Mouse (Mus musculus) CH12.LX (cell line): ENCODE results near the gene Plxdc1. TPM values are rescaled to one million over a fixed set of nuclear protein-coding genes. Genes with fewer than 3 reads are reported as not detected.
A peak's percentile ranks its signal among the peaks of the same experiment; 100 is the strongest.

Source experiments
- DNase-seq: peaks from one replicate; pipeline ENCODE4 v3.0.0-alpha.2; 2013; ENCODE audit errors: extremely low read depth
- H3K27ac ChIP-seq: 2 replicates; pipeline ENCODE4 v1.5.1; 2012; ENCODE audit warnings: low read depth, mild to moderate bottlenecking, control low read depth, moderate library complexity; ENCODE audit not compliant: insufficient read depth
- H3K27me3 ChIP-seq: replicated peaks from 2 replicates; pipeline ENCODE3; 2012; ENCODE audit warnings: inconsistent platforms
- H3K36me3 ChIP-seq, 2 experiments: replicated peaks in 1 of 2; 2 replicates each; pipeline versions ENCODE3 to v1.6.1; 2012; ENCODE audit warnings: inconsistent platforms in 1 of 2, low read length in 1 of 2, mild to moderate bottlenecking in 1 of 2, mixed read lengths in 1 of 2, moderate library complexity in 1 of 2; ENCODE audit not compliant: control insufficient read depth in 1 of 2, insufficient read depth in 1 of 2
- H3K4me1 ChIP-seq, 2 experiments: 2 replicates each; pipeline ENCODE4 v1.6.1; 2012; ENCODE audit warnings: inconsistent platforms in 1 of 2, moderate library complexity in 1 of 2; ENCODE audit not compliant: insufficient read depth in 2 of 2, control insufficient read depth in 1 of 2
- H3K4me2 ChIP-seq: 2 replicates; pipeline ENCODE4 v1.6.1; 2012; ENCODE audit warnings: low read depth, mild to moderate bottlenecking, control low read depth; ENCODE audit not compliant: poor library complexity, insufficient read depth, severe bottlenecking
- H3K4me3 ChIP-seq, 3 experiments: fragments of 150-350 bp in 1 of 3; sonication (generic) in 1 of 3; replicated peaks in 1 of 3; 2 replicates each; pipeline versions ENCODE3 to v1.5.1; 2011 to 2012; ENCODE audit warnings: low read depth in 2 of 3, low read length in 2 of 3, mild to moderate bottlenecking in 2 of 3, moderate library complexity in 2 of 3, control low read depth in 1 of 3, improper control_type of control experiment in 1 of 3, inconsistent platforms in 1 of 3, mixed read lengths in 1 of 3; ENCODE audit not compliant: poor library complexity in 1 of 3
- H3K79me2 ChIP-seq: replicated peaks from 2 replicates; pipeline ENCODE4 v1.6.1; 2012; ENCODE audit warnings: mild to moderate bottlenecking, moderate library complexity; ENCODE audit not compliant: control insufficient read depth, poor library complexity, insufficient read depth, severe bottlenecking; ENCODE audit errors: extremely low read depth
- H3K9ac ChIP-seq: 2 replicates; pipeline ENCODE4 v1.6.1; 2012; ENCODE audit warnings: low read depth, mild to moderate bottlenecking, control low read depth, moderate library complexity; ENCODE audit not compliant: insufficient read depth
- H3K9me3 ChIP-seq: replicated peaks from 2 replicates; pipeline ENCODE3; 2012; ENCODE audit warnings: low read length, inconsistent platforms, mixed read lengths
- BHLHE40 ChIP-seq: IDR thresholded peaks from 2 replicates; pipeline ENCODE4 v1.6.1; 2011; ENCODE audit warnings: mild to moderate bottlenecking, low read depth, low read length, improper control_type of control experiment
- CHD2 ChIP-seq: IDR thresholded peaks from 2 replicates; pipeline ENCODE4 v1.6.1; 2011; ENCODE audit warnings: low read length, improper control_type of control experiment
- E2F4 ChIP-seq: IDR thresholded peaks from 2 replicates; pipeline ENCODE4 v1.6.1; 2011; ENCODE audit warnings: low read depth, low read length, improper control_type of control experiment; ENCODE audit not compliant: insufficient replicate concordance
- ELF1 ChIP-seq: IDR thresholded peaks from 2 replicates; pipeline ENCODE4 v1.6.1; 2014; ENCODE audit warnings: low read depth, mild to moderate bottlenecking, inconsistent platforms, low read length, improper control_type of control experiment
- EP300 ChIP-seq: IDR thresholded peaks from 2 replicates; pipeline ENCODE4 v1.6.1; 2011; ENCODE audit warnings: low read length, improper control_type of control experiment
- ETS1 ChIP-seq: conservative IDR thresholded peaks from 2 replicates; pipeline ENCODE4 v1.6.1; 2012; ENCODE audit warnings: low read depth, mild to moderate bottlenecking, inconsistent platforms, low read length, improper control_type of control experiment, moderate library complexity
- HCFC1 ChIP-seq: IDR thresholded peaks from 2 replicates; pipeline ENCODE4 v1.6.1; 2012; ENCODE audit warnings: low read depth, mild to moderate bottlenecking, inconsistent platforms, low read length, improper control_type of control experiment
- IRF4 ChIP-seq: IDR thresholded peaks from 2 replicates; pipeline ENCODE4 v1.6.1; 2014; ENCODE audit warnings: low read depth, mild to moderate bottlenecking, inconsistent platforms, low read length, improper control_type of control experiment
- JUN ChIP-seq: IDR thresholded peaks from 2 replicates; pipeline ENCODE4 v1.6.1; 2011; ENCODE audit warnings: low read depth, mild to moderate bottlenecking, low read length, improper control_type of control experiment, moderate library complexity; ENCODE audit not compliant: insufficient read depth
- KAT2A ChIP-seq: IDR thresholded peaks from 2 replicates; pipeline ENCODE4 v1.6.1; 2012; ENCODE audit warnings: low read length, improper control_type of control experiment, inconsistent platforms; ENCODE audit not compliant: insufficient replicate concordance
- MAX ChIP-seq: IDR thresholded peaks from 2 replicates; pipeline ENCODE4 v1.6.1; 2011; ENCODE audit warnings: low read length, improper control_type of control experiment
- MYC ChIP-seq: IDR thresholded peaks from 2 replicates; pipeline ENCODE4 v1.6.1; 2011; ENCODE audit warnings: low read depth, mild to moderate bottlenecking, improper control_type of control experiment, low read length
- NRF1 ChIP-seq: IDR thresholded peaks from 2 replicates; pipeline ENCODE4 v1.6.1; 2014; ENCODE audit warnings: low read depth, mild to moderate bottlenecking, inconsistent platforms, low read length, improper control_type of control experiment, moderate library complexity
- POLR2AphosphoS2 ChIP-seq: IDR thresholded peaks from 2 replicates; pipeline ENCODE4 v1.6.1; 2011; ENCODE audit warnings: low read depth, low read length, improper control_type of control experiment
- RAD21 ChIP-seq: IDR thresholded peaks from 2 replicates; pipeline ENCODE4 v1.6.1; 2011; ENCODE audit warnings: low read depth, mild to moderate bottlenecking, low read length, improper control_type of control experiment, moderate library complexity
- SIN3A ChIP-seq: IDR thresholded peaks from 2 replicates; pipeline ENCODE4 v1.6.1; 2012; ENCODE audit warnings: low read length, improper control_type of control experiment, inconsistent platforms
- USF1 ChIP-seq: IDR thresholded peaks from 2 replicates; pipeline ENCODE4 v1.6.1; 2014; ENCODE audit warnings: low read depth, mild to moderate bottlenecking, inconsistent platforms, low read length, improper control_type of control experiment
- ZC3H11A ChIP-seq: IDR thresholded peaks from 2 replicates; pipeline ENCODE4 v1.6.1; 2012; ENCODE audit warnings: low read depth, mild to moderate bottlenecking, inconsistent platforms, low read length, improper control_type of control experiment
- ZMIZ1 ChIP-seq: IDR thresholded peaks from 2 replicates; pipeline ENCODE4 v1.6.1; 2012; ENCODE audit warnings: low read depth, mild to moderate bottlenecking, inconsistent platforms, low read length, improper control_type of control experiment
- ZNF384 ChIP-seq: IDR thresholded peaks from 2 replicates; pipeline ENCODE4 v1.6.1; 2012; ENCODE audit warnings: low read depth, low read length, improper control_type of control experiment, inconsistent platforms
- dilution Hi-C: fragments of 300-500 bp; cut with MboI; formaldehyde crosslinking; loops from 2 replicates; pipeline ENCODE4 v1.14.3; 2020; ENCODE audit warnings: low sequenced_read_pairs; ENCODE audit not compliant: extremely low pct_unique_long_range_greater_than_20kb, extremely low pct_ligation_motif_present
- in situ Hi-C: fragments of 300-500 bp; cut with MboI; formaldehyde crosslinking; loops from 3 replicates; pipeline ENCODE4 v1.14.3; 2019; ENCODE audit warnings: low sequenced_read_pairs, low pct_ligation_motif_present, low pct_unique_long_range_greater_than_20kb, mixed read lengths
- polyA plus RNA-seq: library from polyadenylated mRNA; unstranded; fragments of >175 nt; gene quantifications from 2 replicates; pipeline ENCODE4 v1.2.1, GENCODE M21; 2012; ENCODE audit warnings: low read depth; ENCODE audit not compliant: insufficient read length
- total RNA-seq, 2 experiments: library from RNA; depleted of rRNA; stranded (reverse); fragments of 300-350 nt in 1 of 2; fragments of >200 nt in 1 of 2; gene quantifications; 2 replicates each; pipeline ENCODE4 v1.2.3; 2012 to 2014

Gene Plxdc1
- total and polyA plus RNA-seq, 3 experiments: 0.04 TPM; not detected in 2

- TF ChIP-seq RAD21: no peak; the same call in none of the 2 replicates
- TF ChIP-seq, all 38 proteins: peak for 25
These were observed 1.6 kb upstream of the Plxdc1 start (continued) for GRCm38 (mm10) chr11:97987551-97988526.

GRCm38 (mm10) chr11:97986738-97987465 lies 658 bp upstream of the Plxdc1 start:
- Histone ChIP-seq H3K36me3 (peaks cover 0 to 19% of the 10 kb centered on the region in 2 experiments), H3K4me3 (no peak overlapping the region), H3K4me2 (peak overlapping the region; percentile 31), H3K9ac (no peak overlapping the region), H3K9me3 (no peaks in the 10 kb centered on the region), H3K4me1 (peaks cover 0 to 40% of the 10 kb centered on the region in 2 experiments; a peak in 2 of 4 replicates), H3K27me3 (no peaks in the 10 kb centered on the region), H3K27ac (no peak overlapping the region), H3K79me2 (no peaks in the 10 kb centered on the region)
- no peak for DNase-seq
- in situ Hi-C loops (loop anchor here (5.0 kb wide), 2 partner anchors 90 to 190 kb away; partner anchors contain the start of gene Lasp1), dilution Hi-C loops (no loop called here)
- no peak for TF ChIP-seq ZC3H11A
- TF ChIP-seq NRF1: no peak
- TF ChIP-seq MYC: no peak
- no peak for TF ChIP-seq SIN3A
- TF ChIP-seq ELF1: no peak
- TF ChIP-seq EP300: no peak
- TF ChIP-seq USF1: no peak
- TF ChIP-seq ZNF384: no peak
- TF ChIP-seq ETS1: no peak
- TF ChIP-seq IRF4: no peak
- TF ChIP-seq BHLHE40: no peak
- TF ChIP-seq E2F4: no peak
- TF ChIP-seq POLR2AphosphoS2: no peak
- no peak for TF ChIP-seq ZMIZ1
- no peak for TF ChIP-seq KAT2A
- no peak for TF ChIP-seq MAX
- no peak for TF ChIP-seq HCFC1
- TF ChIP-seq CHD2: no peak
- TF ChIP-seq JUN: no peak
